In genomic region chr1:160743229-160743628, GRCm38 (mm10) we compare ENCODE assay signal across 10 mouse cellular contexts. TPM values are rescaled to one million over a fixed set of nuclear protein-coding genes. Genes with fewer than 3 reads are reported as not detected.
A peak's percentile ranks its signal among the peaks of the same experiment; 100 is the strongest.
DNase-seq lines count a peak whose midpoint lies in the region; ATAC-seq and TF ChIP-seq lines count a peak whose summit lies in the region.
"Had no signal": no experiment of that assay in that cellular context is flagged by ENCODE, and none has a peak within 500 bp of the region (broad histone marks: within the 10 kb centered on the region; RNA-seq: fewer than 3 reads in every experiment).

No protein-coding gene starts in this region.

- no peak overlapping the region for H3K9ac ChIP-seq in hindbrain, embryonic 14.5 days
- H3K9ac ChIP-seq in hindbrain, embryonic 12.5 days, result no peak overlapping the region
- H3K9ac ChIP-seq: embryonic facial prominence, embryonic 12.5 days; liver, embryonic 15.5 days had no signal

- no peak for ATAC-seq in hindbrain, embryonic 14.5 days (ENCODE audit: low FRiP score)
- ATAC-seq in hindbrain, embryonic 12.5 days (ENCODE audit: low FRiP score), result no peak
- ATAC-seq in megakaryocyte progenitor cell, adult 5-6 weeks (replicated peaks; ENCODE audit: poor library complexity), result peak; percentile 88

- H3K4me2 ChIP-seq in hindbrain, embryonic 14.5 days (replicated peaks), result no peak overlapping the region
- H3K4me2 ChIP-seq in hindbrain, embryonic 12.5 days (replicated peaks), result no peak overlapping the region
- H3K4me2 ChIP-seq: embryonic facial prominence, embryonic 12.5 days; liver, embryonic 15.5 days had no signal

- WGBS in hindbrain, embryonic 14.5 days, result 7% methylated on average over 2 of the region's 2 CpGs
- WGBS in hindbrain, embryonic 12.5 days, result 8% methylated on average over 2 of the region's 2 CpGs

- H3K36me3 ChIP-seq in hindbrain, embryonic 14.5 days (replicated peaks; ENCODE audit: control insufficient read depth, insufficient read depth), result no peaks in the 10 kb centered on the region
- H3K36me3 ChIP-seq in hindbrain, embryonic 12.5 days, result no peaks in the 10 kb centered on the region
- H3K36me3 ChIP-seq in E14TG2a.4 (ENCODE audit: insufficient read depth, low read length), result no peaks in the 10 kb centered on the region
- H3K36me3 ChIP-seq: embryonic facial prominence, embryonic 12.5 days had no signal

- TF ChIP-seq CTCF in E14TG2a.4 (conservative IDR thresholded peaks at IDR 0.05; ENCODE audit: low read length), result peak; percentile 47

- no peak overlapping the region for H3K4me3 ChIP-seq in hindbrain, embryonic 14.5 days (replicated peaks; ENCODE audit: low read length)
- no peak overlapping the region for H3K4me3 ChIP-seq in hindbrain, embryonic 12.5 days
- no peak overlapping the region for H3K4me3 ChIP-seq in E14TG2a.4 (replicated peaks; ENCODE audit: low read length)
- H3K4me3 ChIP-seq: embryonic facial prominence, embryonic 12.5 days; liver, embryonic 15.5 days had no signal

- H3K9me3 ChIP-seq in hindbrain, embryonic 14.5 days (ENCODE audit: control insufficient read depth, low read length), result no peaks in the 10 kb centered on the region
- no peaks in the 10 kb centered on the region for H3K9me3 ChIP-seq in hindbrain, embryonic 12.5 days (replicated peaks)
- no peaks in the 10 kb centered on the region for H3K9me3 ChIP-seq in E14TG2a.4 (ENCODE audit: low read length)
- H3K9me3 ChIP-seq: embryonic facial prominence, embryonic 12.5 days; liver, embryonic 15.5 days had no signal

- peak; percentile 86 for DNase-seq in hindbrain, embryonic 14.5 days (ENCODE audit: low spot score)
- DNase-seq in c-Kit-positive CD71-negative TER-119-negative erythroid progenitor cells, embryonic 14.5 days (ENCODE audit: low read depth), result peak; percentile 68
- peak; percentile 43 for DNase-seq in forelimb bud, embryonic 11.5 days (ENCODE audit: low read depth, low spot score)
- DNase-seq in layer of hippocampus, adult 11-12 months (ENCODE audit: low spot score), result peak; percentile 74
- DNase-seq in testis, postnatal 10 days (ENCODE audit: low spot score), result peak; percentile 65

- H3K4me1 ChIP-seq in hindbrain, embryonic 14.5 days (replicated peaks; ENCODE audit: control insufficient read depth, insufficient read depth, low read length), result no peaks in the 10 kb centered on the region
- 0 out of 2 replicates have a peak, but pooled peaks cover 3% of the 10 kb centered on the region for H3K4me1 ChIP-seq in hindbrain, embryonic 12.5 days
- peaks cover 11% of the 10 kb centered on the region for H3K4me1 ChIP-seq in E14TG2a.4 (replicated peaks; ENCODE audit: low read depth, low read length)

- no peak overlapping the region for H3K27ac ChIP-seq in hindbrain, embryonic 14.5 days
- H3K27ac ChIP-seq in hindbrain, embryonic 12.5 days, result no peak overlapping the region
- H3K27ac ChIP-seq: embryonic facial prominence, embryonic 12.5 days; liver, embryonic 15.5 days had no signal

- H3K27me3 ChIP-seq in hindbrain, embryonic 14.5 days (ENCODE audit: control insufficient read depth, insufficient read depth, low read length), result no peaks in the 10 kb centered on the region
- H3K27me3 ChIP-seq in hindbrain, embryonic 12.5 days, result no peaks in the 10 kb centered on the region
- no peaks in the 10 kb centered on the region for H3K27me3 ChIP-seq in E14TG2a.4 (ENCODE audit: insufficient read depth, low read length)
- H3K27me3 ChIP-seq: embryonic facial prominence, embryonic 12.5 days; liver, embryonic 15.5 days had no signal

RNA-seq across cellular contexts. Expression of gene Rabgap1l, which starts 49.8 kb away (rescaled TPM):
- 41.7 and 45.3 TPM in 2 replicates for polyA plus RNA-seq in hindbrain, embryonic 14.5 days (2014; fragmentation: Nextera tagmentation; extraction: Ambion mirVana)
- 20.5 and 21.3 TPM in 2 replicates for polyA plus RNA-seq in hindbrain, embryonic 12.5 days (2016; fragmentation: Nextera tagmentation; extraction: Ambion mirVana)
- total RNA-seq in megakaryocyte progenitor cell, adult 5-6 weeks (2015), result 122 and 143 TPM in 2 replicates
- total RNA-seq in megakaryocyte progenitor cell, adult 5-6 weeks (2017), result 149 and 173 TPM in 2 replicates
